Mouse (Mus musculus) kidney, postnatal 0 days (tissue): ENCODE measurements around the gene Uimc1. TPM values are rescaled to one million over a fixed set of nuclear protein-coding genes. Genes with fewer than 3 reads are reported as not detected.
A peak's percentile ranks its signal among the peaks of the same experiment; 100 is the strongest.

Experiments used
- ATAC-seq: fragments of 200-750 bp; cut with Nextera tagmentation; replicated peaks from 2 replicates; pipeline ENCODE4 v1.8.0; 2017; ENCODE audit warnings: low read depth, moderate number of reproducible peaks, moderate TSS enrichment, moderate library complexity; ENCODE audit not compliant: low FRiP score
- DNase-seq: peaks from one replicate; pipeline ENCODE4 v3.0.0-alpha.2; 2016; ENCODE audit warnings: low spot score
- H3K27ac ChIP-seq: fragments of 300-500 bp; sonication (generic); 2 replicates; pipeline ENCODE4 v1.5.1; 2014; ENCODE audit warnings: mild to moderate bottlenecking
- H3K27me3 ChIP-seq: fragments of 300-500 bp; sonication (generic); 2 replicates; pipeline ENCODE4 v1.6.1; 2014; ENCODE audit warnings: low read length, mixed read lengths; ENCODE audit not compliant: insufficient read depth
- H3K36me3 ChIP-seq: fragments of 300-500 bp; sonication (generic); 2 replicates; pipeline ENCODE4 v1.6.1; 2014; ENCODE audit warnings: low read length, mixed read lengths; ENCODE audit not compliant: insufficient read depth
- H3K4me1 ChIP-seq: fragments of 300-500 bp; sonication (generic); replicated peaks from 2 replicates; pipeline ENCODE4 v1.6.1; 2014; ENCODE audit warnings: antibody characterized with exemption, low read length, mixed read lengths; ENCODE audit not compliant: insufficient read depth
- H3K4me2 ChIP-seq: fragments of 300-500 bp; sonication (generic); 2 replicates; pipeline ENCODE4 v1.6.1; 2014; ENCODE audit warnings: mild to moderate bottlenecking, low read length, moderate library complexity, mixed read lengths
- H3K4me3 ChIP-seq: fragments of 300-500 bp; sonication (generic); replicated peaks from 2 replicates; pipeline ENCODE4 v1.5.1; 2014; ENCODE audit warnings: low read depth, low read length
- H3K9ac ChIP-seq: fragments of 300-500 bp; sonication (generic); 2 replicates; pipeline ENCODE4 v1.6.1; 2014; ENCODE audit warnings: low read depth, low read length
- H3K9me3 ChIP-seq: fragments of 300-500 bp; sonication (generic); replicated peaks from 2 replicates; pipeline ENCODE4 v1.6.1; 2016; ENCODE audit warnings: low read length, inconsistent platforms, mixed read lengths
- CTCF ChIP-seq: IDR thresholded peaks from 2 replicates; pipeline ENCODE4 v1.5.1; 2016; ENCODE audit warnings: antibody characterized with exemption, low read depth, mild to moderate bottlenecking, moderate library complexity
- WGBS: fragments of 180-500 bp; shearing (Covaris S2); extraction: QIAGEN DNeasy Blood & Tissue Kit; methylation state at CpG from one replicate; pipeline ENCODE4 v1.1.7; 2014; 5-methylcytosine and 5-hydroxymethylcytosine counted together
- polyA plus RNA-seq: library from polyadenylated mRNA; unstranded; fragments of >200 nt; fragmentation: Nextera tagmentation; extraction: Ambion mirVana; gene quantifications from 2 replicates; pipeline ENCODE4 v1.2.1, GENCODE M21; 2015

Uimc1 gene
- 24.6 and 27.9 TPM in 2 replicates for polyA plus RNA-seq

- WGBS: under 1% methylated on average over 73 of the region's 81 CpGs
- peak within 1 kb of the TSS; percentile 56 for H3K4me2 ChIP-seq
- peak within 1 kb of the TSS; percentile 75 for H3K4me3 ChIP-seq
- H3K27me3 ChIP-seq: no peaks in the 10 kb centered on the region
- H3K4me1 ChIP-seq: no peaks in the 10 kb centered on the region
- H3K9ac ChIP-seq: peak within 1 kb of the TSS; percentile 92
- TF ChIP-seq CTCF: peak; percentile 55
- no peaks in the 10 kb centered on the region for H3K36me3 ChIP-seq
- no peaks in the 10 kb centered on the region for H3K9me3 ChIP-seq
- DNase-seq (peak; percentile 92), ATAC-seq (peak; percentile 86)
- peak within 1 kb of the TSS; percentile 90 for H3K27ac ChIP-seq
These were observed at the start of gene Uimc1 for GRCm38 (mm10) chr13:55099726-55100478. Gene Uimc1 (minus strand): TSS chr13:55100300.

GRCm38 (mm10) chr13:55140271-55140670 lies 40.2 kb upstream of the Uimc1 start:
- Histone ChIP-seq H3K9me3 (no peaks in the 10 kb centered on the region), H3K27me3 (no peaks in the 10 kb centered on the region), H3K36me3 (no peaks in the 10 kb centered on the region), H3K27ac (no peak overlapping the region), H3K4me3 (no peak overlapping the region), H3K4me1 (no peaks in the 10 kb centered on the region), H3K9ac (no peak overlapping the region), H3K4me2 (no peak overlapping the region)
- TF ChIP-seq CTCF: no peak
- 72% methylated on average over 2 of the region's 2 CpGs for WGBS
- DNase-seq (no peak), ATAC-seq (no peak)

GRCm38 (mm10) chr13:55135382-55135781 lies 35.3 kb upstream of the Uimc1 start:
- ATAC-seq: no peak
- WGBS: 9% methylated on average over 5 of the region's 5 CpGs
- no peaks in the 10 kb centered on the region for H3K27me3 ChIP-seq
- no peaks in the 10 kb centered on the region for H3K9me3 ChIP-seq
- no peak overlapping the region for H3K4me3 ChIP-seq
- H3K4me2 ChIP-seq: no peak overlapping the region
- peaks cover 9% of the 10 kb centered on the region; the same call in 1 of the 2 replicates for H3K36me3 ChIP-seq
- peak; percentile 56 for DNase-seq
- peak; percentile 69 for TF ChIP-seq CTCF
- no peaks in the 10 kb centered on the region for H3K4me1 ChIP-seq
- no peak overlapping the region for H3K9ac ChIP-seq
- no peak overlapping the region for H3K27ac ChIP-seq

- Histone ChIP-seq H3K9ac (no peak within 1 kb of the TSS), H3K4me3 (no peak within 1 kb of the TSS), H3K27ac (no peak within 1 kb of the TSS), H3K27me3 (no peaks in the 10 kb centered on the region), H3K4me2 (no peak within 1 kb of the TSS), H3K9me3 (no peaks in the 10 kb centered on the region), H3K36me3 (peaks cover 21% of the 10 kb centered on the region; the same call in 1 of the 2 replicates), H3K4me1 (no peaks in the 10 kb centered on the region)
- no peak for TF ChIP-seq CTCF
- DNase-seq (no peak), ATAC-seq (no peak)
- 94% methylated on average over 2 of the region's 2 CpGs for WGBS
These were observed 33.3 kb upstream of the Uimc1 start, which contains the start of gene Gm17617 for GRCm38 (mm10) chr13:55133448-55133847. Gene Gm17617 (minus strand): TSS chr13:55133548.

GRCm38 (mm10) chr13:55124903-55125302 lies 24.8 kb upstream of the Uimc1 start:
- no peaks in the 10 kb centered on the region for H3K4me1 ChIP-seq
- ATAC-seq (no peak), DNase-seq (no peak)
- no peak overlapping the region for H3K9ac ChIP-seq
- H3K9me3 ChIP-seq: no peaks in the 10 kb centered on the region
- 86% methylated on average over 6 of the region's 6 CpGs for WGBS
- no peak overlapping the region for H3K27ac ChIP-seq
- H3K4me2 ChIP-seq: no peak overlapping the region
- no peaks in the 10 kb centered on the region for H3K27me3 ChIP-seq
- TF ChIP-seq CTCF: no peak
- H3K4me3 ChIP-seq: no peak overlapping the region
- peaks cover 31% of the 10 kb centered on the region for H3K36me3 ChIP-seq

- no peaks in the 10 kb centered on the region for H3K4me1 ChIP-seq
- H3K4me2 ChIP-seq: no peak overlapping the region
- H3K9ac ChIP-seq: no peak overlapping the region
- H3K27ac ChIP-seq: no peak overlapping the region
- 80% methylated on average over 6 of the region's 6 CpGs for WGBS
- DNase-seq (no peak), ATAC-seq (no peak)
- no peaks in the 10 kb centered on the region for H3K27me3 ChIP-seq
- TF ChIP-seq CTCF: no peak
- H3K9me3 ChIP-seq: no peaks in the 10 kb centered on the region
- no peak overlapping the region for H3K4me3 ChIP-seq
- H3K36me3 ChIP-seq: peaks cover 17% of the 10 kb centered on the region; the same call in 1 of the 2 replicates
These were observed 14.3 kb upstream of the Uimc1 start for GRCm38 (mm10) chr13:55114375-55114774.
